Mouse (Mus musculus) hindbrain, embryonic 11.5 days (tissue): ENCODE results near the gene Rnf126. TPM values are rescaled to one million over a fixed set of nuclear protein-coding genes. Genes with fewer than 3 reads are reported as not detected.

ENCODE experiments used
- ATAC-seq: fragments of 200-750 bp; cut with Nextera tagmentation; 2 replicates; pipeline ENCODE4 v1.8.0; 2017; ENCODE audit warnings: mild to moderate bottlenecking, moderate TSS enrichment, moderate library complexity; ENCODE audit not compliant: low FRiP score
- DNase-seq: peaks from one replicate; pipeline ENCODE4 v3.0.0-alpha.2; 2015; ENCODE audit warnings: low spot score
- H3K27ac ChIP-seq: fragments of 300-500 bp; sonication (generic); 2 replicates; pipeline ENCODE4 v1.5.1; 2014; ENCODE audit warnings: mild to moderate bottlenecking, low read depth, low read length
- H3K27me3 ChIP-seq: fragments of 300-500 bp; sonication (generic); 2 replicates; pipeline ENCODE4 v1.6.1; 2014; ENCODE audit warnings: mild to moderate bottlenecking, low read length, moderate library complexity, mixed read lengths; ENCODE audit not compliant: control insufficient read depth, insufficient read depth
- H3K36me3 ChIP-seq: fragments of 300-500 bp; sonication (generic); 2 replicates; pipeline ENCODE4 v1.6.1; 2014; ENCODE audit warnings: mild to moderate bottlenecking, low read length, moderate library complexity, mixed read lengths; ENCODE audit not compliant: control insufficient read depth, insufficient read depth
- H3K4me1 ChIP-seq: fragments of 300-500 bp; sonication (generic); replicated peaks from 2 replicates; pipeline ENCODE4 v1.6.1; 2014; ENCODE audit warnings: low read length, mixed read lengths; ENCODE audit not compliant: control insufficient read depth, insufficient read depth
- H3K4me2 ChIP-seq: fragments of 300-500 bp; sonication (generic); replicated peaks from 2 replicates; pipeline ENCODE4 v1.6.1; 2014; ENCODE audit warnings: mild to moderate bottlenecking, low read depth, low read length
- H3K4me3 ChIP-seq: fragments of 300-500 bp; sonication (generic); 2 replicates; pipeline ENCODE4 v1.5.1; 2014; ENCODE audit warnings: low read depth, low read length
- H3K9ac ChIP-seq: fragments of 300-500 bp; sonication (generic); 2 replicates; pipeline ENCODE4 v1.6.1; 2014; ENCODE audit warnings: low read depth, low read length
- H3K9me3 ChIP-seq: fragments of 300-500 bp; sonication (generic); 2 replicates; pipeline ENCODE4 v1.6.1; 2016; ENCODE audit warnings: low read length; ENCODE audit not compliant: control insufficient read depth
- WGBS: fragments of 180-500 bp; shearing (Covaris S2); extraction: QIAGEN DNeasy Blood & Tissue Kit; methylation state at CpG from one replicate; pipeline ENCODE4 v1.1.7; 2014; 5-methylcytosine and 5-hydroxymethylcytosine counted together
- polyA plus RNA-seq: library from polyadenylated mRNA; unstranded; fragments of >200 nt; fragmentation: Nextera tagmentation; extraction: Ambion mirVana; gene quantifications from 2 replicates; pipeline ENCODE4 v1.2.1, GENCODE M21; 2014

Gene Rnf126
- polyA plus RNA-seq, 1 experiment from 2014 or later = 79.4 TPM

DNA sequence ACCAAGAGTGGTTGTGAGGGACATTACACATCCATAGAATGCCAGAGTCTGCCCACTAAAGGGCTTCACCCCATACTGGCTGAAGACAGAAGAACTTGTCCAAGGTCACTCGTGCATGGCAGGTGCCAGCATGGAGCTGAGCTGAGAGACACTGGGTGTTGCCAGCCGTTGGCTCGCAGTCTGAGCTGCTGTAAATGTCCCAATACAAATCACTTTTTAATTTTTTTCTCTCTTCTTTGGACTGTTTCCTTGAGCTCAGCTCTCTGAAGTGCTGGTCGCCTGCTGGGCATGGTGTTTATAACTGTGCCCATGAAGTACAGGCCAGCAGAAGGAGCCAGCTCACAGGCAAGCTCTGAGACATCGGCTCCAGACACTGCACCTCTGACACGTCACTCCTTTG lies 43.7 kb downstream of the Rnf126 start:
- DNase-seq (no peak), ATAC-seq (no peak)
- WGBS = 59% methylated on average over 6 of the region's 6 CpGs
- Histone ChIP-seq H3K27ac (no peak overlapping the region), H3K4me2 (no peak overlapping the region), H3K9ac (no peak overlapping the region), H3K4me1 (no peaks in the 10 kb centered on the region), H3K27me3 (peaks cover 12% of the 10 kb centered on the region), H3K4me3 (no peak overlapping the region), H3K9me3 (no peaks in the 10 kb centered on the region), H3K36me3 (no peaks in the 10 kb centered on the region)

DNA sequence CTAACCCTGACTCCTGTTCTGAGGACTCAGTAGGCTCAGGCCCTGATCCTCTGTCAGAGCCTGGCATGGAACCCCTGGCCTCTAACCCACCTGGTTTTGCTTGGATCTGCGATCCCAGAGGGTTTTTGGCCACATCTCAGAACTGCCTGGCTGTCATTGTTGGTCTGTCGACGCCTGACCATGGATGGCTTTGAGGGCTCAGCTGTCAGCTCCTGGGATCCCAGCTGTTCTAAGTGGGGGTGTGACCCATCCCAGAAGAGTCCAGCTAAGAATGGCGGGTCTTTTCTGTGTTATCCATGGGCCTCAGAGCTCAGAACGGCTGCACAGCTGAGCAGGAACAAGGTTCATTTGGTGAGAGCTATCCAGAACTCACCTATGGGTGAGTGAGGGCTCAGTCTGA lies 45.7 kb downstream of the Rnf126 start:
- H3K36me3 ChIP-seq = no peaks in the 10 kb centered on the region
- no peak for DNase-seq
- H3K9me3 ChIP-seq = no peaks in the 10 kb centered on the region
- no peak overlapping the region for H3K4me3 ChIP-seq
- H3K27me3 ChIP-seq = peaks cover 32% of the 10 kb centered on the region
- H3K9ac ChIP-seq = no peak overlapping the region
- H3K27ac ChIP-seq = no peak overlapping the region
- no peak for ATAC-seq
- WGBS = 67% methylated on average over 5 of the region's 5 CpGs
- no peaks in the 10 kb centered on the region for H3K4me1 ChIP-seq
- no peak overlapping the region for H3K4me2 ChIP-seq

DNA sequence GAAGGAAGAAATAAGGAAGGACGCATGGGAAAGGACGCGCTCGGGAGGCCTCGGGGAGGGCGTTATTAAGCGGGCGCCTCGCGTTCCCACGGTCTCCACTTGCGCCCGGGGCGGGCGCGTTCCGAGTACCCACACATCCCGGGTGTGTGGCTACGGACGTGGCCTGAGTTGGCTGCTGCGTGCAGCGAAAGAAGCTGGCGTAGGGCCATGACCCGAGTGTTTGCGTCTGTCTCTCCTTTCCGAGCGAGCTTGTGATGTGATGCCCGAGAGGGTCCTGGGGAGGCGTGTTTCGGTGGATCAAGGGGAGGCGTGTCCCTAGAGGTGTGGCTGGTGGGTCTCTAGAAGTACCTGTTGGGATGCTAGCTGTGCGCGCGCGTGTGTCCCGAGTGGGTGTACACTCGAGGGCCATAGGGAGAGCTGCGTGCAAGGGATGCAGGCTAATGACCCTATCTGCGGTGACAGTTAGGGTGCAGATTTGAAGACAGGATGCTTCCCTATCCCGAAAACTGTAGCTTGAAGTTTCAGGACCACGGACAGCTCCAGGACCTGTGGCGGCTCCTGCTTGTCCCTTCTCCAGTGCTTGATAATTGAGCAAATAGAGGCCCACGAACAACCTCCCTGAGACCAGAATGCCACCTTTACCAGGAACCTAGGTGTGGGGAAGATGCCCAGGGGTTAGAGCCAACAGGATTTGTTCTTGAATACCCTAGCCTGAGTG lies 49.0 kb downstream of the Rnf126 start:
- no peak for ATAC-seq
- WGBS = 5% methylated on average over 43 of the region's 43 CpGs

DNA sequence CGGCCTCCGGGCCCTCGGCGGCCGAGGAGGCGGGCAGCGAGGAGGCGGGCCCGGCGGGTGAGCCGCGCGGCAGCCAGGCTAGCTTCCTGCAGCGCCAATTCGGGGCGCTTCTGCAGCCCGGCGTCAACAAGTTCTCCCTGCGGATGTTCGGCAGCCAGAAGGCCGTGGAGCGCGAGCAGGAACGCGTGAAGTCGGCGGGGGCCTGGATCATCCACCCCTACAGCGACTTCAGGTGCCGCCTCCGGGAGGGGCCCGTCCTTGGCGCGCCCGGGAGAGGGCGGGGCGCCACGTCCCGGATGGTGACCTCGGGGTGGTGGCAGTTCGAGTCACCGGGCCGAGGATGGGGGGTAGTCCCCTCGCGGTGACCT lies 49.8 kb downstream of the Rnf126 start:
- Histone ChIP-seq H3K36me3 (no peaks in the 10 kb centered on the region), H3K4me3 (peak overlapping the region; percentile 37), H3K9ac (0 out of 2 replicates have a peak overlapping the region, but pooled peaks have one; percentile 3), H3K4me2 (peak overlapping the region; percentile 73), H3K27ac (no peak overlapping the region), H3K9me3 (no peaks in the 10 kb centered on the region), H3K4me1 (no peaks in the 10 kb centered on the region), H3K27me3 (peaks cover 45% of the 10 kb centered on the region)
- WGBS = 1% methylated on average over 41 of the region's 44 CpGs
- ATAC-seq (no peak), DNase-seq (peak; percentile 51)

More for the DNA sequence above, 49.0 kb downstream of the Rnf126 start:
- Histone ChIP-seq H3K9ac (no peak overlapping the region), H3K27ac (no peak overlapping the region), H3K4me1 (no peaks in the 10 kb centered on the region), H3K36me3 (no peaks in the 10 kb centered on the region), H3K9me3 (no peaks in the 10 kb centered on the region), H3K4me3 (peak overlapping the region; percentile 37; the same call in 1 of the 2 replicates), H3K27me3 (peaks cover 45% of the 10 kb centered on the region), H3K4me2 (peak overlapping the region; percentile 73)
- DNase-seq = peak; percentile 83

DNA sequence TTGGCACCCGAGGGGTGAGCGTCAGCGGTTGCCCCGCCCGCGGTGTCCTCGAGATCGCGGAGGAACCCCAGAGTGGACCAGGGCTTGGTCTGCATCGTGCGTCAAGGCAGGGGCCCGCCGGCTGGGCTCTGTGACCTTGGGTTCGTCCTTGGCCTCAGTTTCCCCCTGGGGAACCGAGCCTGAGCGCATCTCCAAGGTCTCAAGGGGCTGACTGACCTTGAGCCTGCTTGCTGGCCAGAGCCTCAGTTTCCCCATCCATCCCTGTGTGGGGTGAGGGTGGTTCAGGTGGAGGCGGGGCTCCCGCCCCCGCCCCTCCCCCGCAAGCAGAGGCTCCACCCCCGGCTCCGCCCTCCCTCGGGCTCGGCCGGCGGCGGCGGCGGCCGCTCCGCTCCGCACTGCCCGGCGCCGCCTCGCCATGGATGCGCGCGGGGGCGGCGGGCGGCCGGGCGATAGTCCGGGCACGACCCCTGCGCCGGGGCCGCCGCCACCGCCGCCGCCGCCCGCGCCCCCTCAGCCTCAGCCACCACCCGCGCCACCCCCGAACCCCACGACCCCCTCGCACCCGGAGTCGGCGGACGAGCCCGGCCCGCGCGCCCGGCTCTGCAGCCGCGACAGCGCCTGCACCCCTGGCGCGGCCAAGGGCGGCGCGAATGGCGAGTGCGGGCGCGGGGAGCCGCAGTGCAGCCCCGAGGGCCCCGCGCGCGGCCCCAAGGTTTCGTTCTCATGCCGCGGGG lies 50.3 kb downstream of the Rnf126 start, which contains the start of gene Hcn2:
Gene Hcn2 (plus strand): TSS at position 381 of the 734 bp plus-strand sequence.
- WGBS = 2% methylated on average over 44 of the region's 91 CpGs
- H3K27me3 ChIP-seq = peaks cover 45% of the 10 kb centered on the region
- no peak within 1 kb of the TSS for H3K27ac ChIP-seq
- DNase-seq = peak; percentile 51
- H3K4me2 ChIP-seq = peak within 1 kb of the TSS; percentile 73
- peak within 1 kb of the TSS; percentile 50; the same call in 1 of the 2 replicates for H3K9ac ChIP-seq
- H3K4me3 ChIP-seq = peak within 1 kb of the TSS; percentile 37
- ATAC-seq = peak; percentile 45
- no peaks in the 10 kb centered on the region for H3K36me3 ChIP-seq
- H3K4me1 ChIP-seq = no peaks in the 10 kb centered on the region
- no peaks in the 10 kb centered on the region for H3K9me3 ChIP-seq

DNA sequence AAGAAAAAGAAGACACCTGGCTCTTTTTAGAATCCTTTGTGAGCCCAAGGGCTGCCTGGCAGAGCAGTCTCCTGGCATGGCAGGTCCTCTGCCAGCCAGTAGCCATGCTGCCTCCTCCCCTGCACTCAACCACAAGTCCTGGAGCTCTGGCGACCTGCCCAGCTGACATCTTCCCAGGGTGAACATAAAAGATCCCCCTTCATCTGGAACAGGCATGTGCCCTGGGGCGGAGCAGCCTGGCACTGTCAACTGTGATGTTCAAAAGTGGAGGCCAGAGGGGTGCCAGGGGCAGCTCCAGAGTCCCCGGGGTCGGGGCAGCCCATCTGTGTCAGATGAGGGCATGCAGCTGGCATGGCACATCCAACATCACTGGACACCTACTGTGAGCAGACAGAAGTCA lies 51.8 kb downstream of the Rnf126 start:
- H3K4me3 ChIP-seq = no peak overlapping the region
- H3K27me3 ChIP-seq = peaks cover 45% of the 10 kb centered on the region
- ATAC-seq (no peak), DNase-seq (no peak)
- peaks cover 7% of the 10 kb centered on the region for H3K36me3 ChIP-seq
- no peak overlapping the region for H3K27ac ChIP-seq
- H3K9ac ChIP-seq = no peak overlapping the region
- H3K4me2 ChIP-seq = no peak overlapping the region
- 68% methylated on average over 4 of the region's 4 CpGs for WGBS
- H3K9me3 ChIP-seq = no peaks in the 10 kb centered on the region
- H3K4me1 ChIP-seq = no peaks in the 10 kb centered on the region

DNA sequence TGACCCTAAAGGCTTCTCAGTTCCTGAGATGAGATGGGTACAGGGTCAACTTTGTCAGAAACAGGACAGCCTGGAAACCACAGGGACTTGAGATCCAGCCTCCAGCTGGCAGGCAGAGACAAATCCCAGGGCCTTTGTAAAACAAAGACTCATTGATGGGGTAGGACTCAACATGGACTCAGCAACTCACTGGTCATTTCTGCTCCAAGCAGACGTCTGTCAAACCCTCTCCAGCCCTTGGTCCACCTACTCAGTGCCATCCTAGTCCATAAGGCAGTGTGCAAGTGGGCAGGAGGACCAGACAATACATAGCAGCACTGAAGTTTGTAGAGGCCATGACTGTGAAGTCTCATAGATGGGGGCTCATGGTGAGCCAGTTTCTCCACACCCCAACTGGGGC lies 53.6 kb downstream of the Rnf126 start:
- no peak overlapping the region for H3K4me3 ChIP-seq
- H3K9ac ChIP-seq = no peak overlapping the region
- no peak overlapping the region for H3K4me2 ChIP-seq
- DNase-seq (no peak), ATAC-seq (no peak)
- no peaks in the 10 kb centered on the region for H3K9me3 ChIP-seq
- no peaks in the 10 kb centered on the region for H3K4me1 ChIP-seq
- peaks cover 12% of the 10 kb centered on the region for H3K36me3 ChIP-seq
- H3K27ac ChIP-seq = no peak overlapping the region
- peaks cover 34% of the 10 kb centered on the region for H3K27me3 ChIP-seq
- 33% methylated on average over 1 of the region's 1 CpGs for WGBS

DNA sequence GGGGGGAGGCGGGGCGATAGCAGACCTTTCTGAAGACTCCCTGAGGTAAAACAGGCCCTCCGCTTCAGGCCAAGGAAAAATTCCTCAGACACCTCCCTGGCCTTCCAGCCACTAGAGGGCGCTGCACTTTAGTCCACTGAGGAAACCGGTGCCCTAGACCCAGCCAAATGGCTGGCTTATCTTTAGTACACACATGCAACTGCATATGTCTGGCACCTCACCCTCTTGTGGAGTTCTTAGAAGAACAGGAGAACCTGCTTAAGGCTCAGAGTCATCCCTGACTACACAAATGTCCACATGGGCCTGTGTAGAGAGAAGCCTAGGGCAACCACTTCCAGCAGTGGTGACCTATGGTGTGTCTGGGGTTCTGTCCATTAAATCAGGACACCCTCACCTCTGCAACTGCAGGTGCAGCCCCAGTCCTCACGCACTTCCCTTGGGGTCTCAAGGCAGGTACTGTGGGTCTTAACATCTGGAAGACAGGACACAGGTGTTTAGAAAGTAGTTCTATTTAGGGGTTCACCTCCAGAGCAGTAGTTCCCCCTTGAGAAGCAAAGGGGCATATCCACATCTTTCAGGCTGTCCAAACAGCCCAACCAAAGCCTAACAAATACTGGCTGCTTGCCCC lies 54.1 kb downstream of the Rnf126 start:
- Histone ChIP-seq H3K9me3 (no peaks in the 10 kb centered on the region), H3K36me3 (peaks cover 12% of the 10 kb centered on the region)

More for the DNA sequence above, 54.1 kb downstream of the Rnf126 start:
- ATAC-seq (peak; percentile 39; the same call in 1 of the 2 replicates), DNase-seq (peak; percentile 88)
- Histone ChIP-seq H3K4me1 (no peaks in the 10 kb centered on the region), H3K9ac (no peak overlapping the region), H3K4me3 (no peak overlapping the region), H3K4me2 (no peak overlapping the region), H3K27me3 (peaks cover 29% of the 10 kb centered on the region), H3K27ac (no peak overlapping the region)
- 7% methylated on average over 5 of the region's 6 CpGs for WGBS
